Mouse (Mus musculus) myocyte (in vitro differentiated cells): ENCODE results near the gene Gosr1.

ENCODE experiments used
- MAX ChIP-seq: IDR thresholded peaks from one replicate; pipeline ENCODE4 v1.6.1; 2011; ENCODE audit warnings: low read depth, mild to moderate bottlenecking, control low read depth
- MYOD1 ChIP-seq, 3 experiments: IDR thresholded peaks; one replicate each; pipeline ENCODE4 v1.6.1; 2011; ENCODE audit warnings: control low read depth in 2 of 3, low read depth in 2 of 3, mild to moderate bottlenecking in 2 of 3, moderate library complexity in 1 of 3; ENCODE audit not compliant: insufficient read length in 2 of 3, control insufficient read depth in 1 of 3
- MYOG ChIP-seq, 3 experiments: IDR thresholded peaks; one replicate each; pipeline ENCODE4 v1.6.1; 2011; ENCODE audit warnings: control low read depth in 2 of 3, low read depth in 2 of 3, mild to moderate bottlenecking in 2 of 3; ENCODE audit not compliant: insufficient read length in 2 of 3, control insufficient read depth in 1 of 3, insufficient read depth in 1 of 3
- POLR2A ChIP-seq: IDR thresholded peaks from one replicate; pipeline ENCODE4 v1.6.1; 2011; ENCODE audit warnings: low read depth, mild to moderate bottlenecking, control low read depth, moderate library complexity; ENCODE audit not compliant: insufficient read length
- POLR2AphosphoS2 ChIP-seq: IDR thresholded peaks from one replicate; pipeline ENCODE4 v1.6.1; 2011; ENCODE audit warnings: low read depth, control low read depth; ENCODE audit not compliant: insufficient read length
- TCF12 ChIP-seq: IDR thresholded peaks from one replicate; pipeline ENCODE4 v1.6.1; 2011; ENCODE audit warnings: mild to moderate bottlenecking, control low read depth; ENCODE audit not compliant: poor library complexity, insufficient read depth, severe bottlenecking
- USF1 ChIP-seq: IDR thresholded peaks from one replicate; pipeline ENCODE4 v1.6.1; 2011; ENCODE audit warnings: low read depth, mild to moderate bottlenecking, control low read depth, moderate library complexity

DNA sequence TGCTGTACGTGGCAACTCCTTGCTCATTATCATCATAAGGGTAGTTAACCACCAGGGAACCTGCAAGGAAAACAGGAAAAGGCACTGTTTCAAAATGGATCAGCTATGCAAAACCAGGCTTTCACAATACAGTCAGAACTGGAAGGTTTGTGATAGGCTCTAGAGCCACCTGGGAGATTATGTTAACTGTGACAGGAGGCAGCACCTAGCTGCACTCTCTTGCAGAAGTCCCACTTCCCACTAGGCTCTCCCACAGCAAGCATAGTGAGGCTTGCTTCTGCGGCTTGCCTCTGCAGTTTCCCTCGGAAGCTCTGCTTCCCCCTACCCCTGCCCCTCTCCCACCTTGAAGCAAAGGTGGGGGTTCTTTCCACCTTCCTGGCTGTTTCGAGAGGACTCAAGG is 42.6 kb upstream of the Gosr1 start:
- no peak for TF ChIP-seq POLR2A
- TF ChIP-seq POLR2AphosphoS2 = no peak
- TF ChIP-seq MAX = no peak
- no peak for TF ChIP-seq USF1
- no peak for TF ChIP-seq MYOG (IDR thresholded peaks at IDR 0.05; ENCODE audit: control insufficient read depth in 1 of 3, insufficient read depth in 1 of 3, insufficient read length in 2 of 3, low read depth in 2 of 3)
- no peak for TF ChIP-seq TCF12
- no peak for TF ChIP-seq MYOD1 (IDR thresholded peaks at IDR 0.05; ENCODE audit: control insufficient read depth in 1 of 3, insufficient read length in 2 of 3, low read depth in 2 of 3)
